Mouse (Mus musculus): Measurements from ENCODE around the gene Nek2. TPM values are rescaled to one million over a fixed set of nuclear protein-coding genes. Genes with fewer than 3 reads are reported as not detected.

Gene Nek2
- total RNA-seq, 2 experiments from 2014 or later = 1.6 TPM

GRCm38 (mm10) chr1:191812949-191813691, 8.1 kb upstream of the Nek2 start:
- no peak for DNase-seq
- intact Hi-C loops (cut with DNase I; ENCODE audit: low total_unique reads) = no loop called here

DNA sequence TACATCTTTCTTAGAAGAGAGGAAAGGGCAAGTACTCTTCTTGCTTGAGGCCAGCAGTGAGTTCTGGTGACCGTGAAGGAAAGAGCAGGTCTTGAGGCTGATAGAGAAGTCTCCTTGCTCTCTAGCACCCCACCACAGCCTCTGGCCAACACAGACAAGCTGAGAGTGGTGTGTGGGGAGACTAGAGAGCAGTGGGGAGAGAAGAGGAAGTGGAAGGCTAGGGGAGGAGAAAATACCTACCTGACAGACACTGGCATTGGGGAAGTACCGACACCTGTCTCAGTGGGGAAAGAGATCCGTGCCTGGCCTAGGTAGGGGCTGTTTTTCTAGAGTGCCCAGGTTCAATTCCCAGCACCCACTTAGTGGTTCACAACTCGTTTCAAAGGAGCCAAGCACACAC, 7.0 kb upstream of the Nek2 start:
- DNase-seq = no peak
- intact Hi-C loops (cut with DNase I; ENCODE audit: low total_unique reads) = no loop called here

DNA sequence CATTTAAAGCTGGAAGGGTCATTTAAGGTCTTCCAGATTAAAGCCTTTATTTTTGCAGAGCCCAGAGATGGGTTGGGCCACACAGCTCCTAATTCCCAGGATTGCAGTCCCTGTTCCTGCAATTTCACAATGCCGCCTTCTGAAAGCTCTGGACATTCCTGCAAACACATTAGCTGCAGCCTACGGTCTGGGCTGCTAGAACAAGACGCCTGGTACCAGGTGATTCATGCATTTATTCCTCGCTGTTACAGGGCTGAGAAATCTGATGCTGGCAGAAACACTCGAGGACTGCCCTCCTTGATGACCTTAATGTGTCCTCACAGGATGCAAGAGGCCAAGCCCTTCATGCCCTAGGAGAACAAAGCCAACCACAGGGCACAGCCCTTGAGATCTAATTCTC, 6.3 kb upstream of the Nek2 start:
- DNase-seq = no peak
- intact Hi-C loops (cut with DNase I; ENCODE audit: low total_unique reads) = no loop called here

GRCm38 (mm10) chr1:191816596-191816995, 4.6 kb upstream of the Nek2 start:
- intact Hi-C loops (cut with DNase I; ENCODE audit: low total_unique reads) = loop anchor here (2.0 kb wide), 1 partner anchor 234 kb away; no protein-coding TSS in a partner anchor
- no peak for DNase-seq

- intact Hi-C loops (cut with DNase I; ENCODE audit: low total_unique reads) = loop anchor here (2.0 kb wide), 1 partner anchor 235 kb away; no protein-coding TSS in a partner anchor
- peak; percentile 87 for DNase-seq
Observed at GRCm38 (mm10) chr1:191817418-191818144, 3.7 kb upstream of the Nek2 start.

- DNase-seq = no peak
- intact Hi-C loops (cut with DNase I; ENCODE audit: low total_unique reads) = no loop called here
Observed at GRCm38 (mm10) chr1:191818145-191818631, 3.1 kb upstream of the Nek2 start.

DNA sequence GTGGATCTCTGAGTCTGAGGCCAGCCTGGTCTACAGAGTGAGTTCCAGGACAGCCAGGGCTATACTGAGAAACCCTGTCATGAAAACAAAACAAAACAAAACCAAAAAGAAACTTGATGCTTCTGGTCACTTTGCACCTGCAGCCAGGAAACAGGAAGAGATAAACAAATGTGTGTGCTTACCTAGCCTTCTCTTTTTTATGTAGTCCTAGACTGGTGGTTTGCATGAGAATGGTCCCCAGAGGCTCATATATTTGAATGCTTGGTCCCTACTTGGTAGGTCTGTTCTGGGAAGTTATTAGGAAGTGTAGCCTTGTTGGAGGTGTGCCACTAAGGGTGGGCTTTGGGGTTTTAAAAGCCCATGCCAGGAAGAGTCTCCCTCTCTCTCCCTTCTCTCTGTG, 2.2 kb upstream of the Nek2 start:
- DNase-seq = no peak
- intact Hi-C loops (cut with DNase I; ENCODE audit: low total_unique reads) = no loop called here

DNA sequence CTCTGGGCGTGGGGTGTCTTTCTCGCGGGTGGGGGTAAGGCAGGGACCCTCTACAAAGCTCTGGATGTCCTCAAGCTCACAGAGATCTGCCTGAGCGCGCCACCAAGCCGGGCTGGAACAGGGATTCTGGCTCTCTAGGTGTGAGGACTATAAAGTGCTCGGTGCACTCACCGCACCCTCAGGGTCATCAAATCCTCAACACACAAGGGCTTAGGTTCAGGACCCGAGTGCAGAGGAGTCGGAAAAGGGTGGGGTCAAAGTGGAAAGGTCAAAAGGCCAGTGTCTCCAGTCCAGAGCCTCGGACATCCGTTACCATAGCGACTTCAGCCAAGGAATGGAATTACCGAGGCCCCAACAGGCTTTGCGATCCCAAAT, 306 bp upstream of the Nek2 start:
- intact Hi-C loops (cut with DNase I; ENCODE audit: low total_unique reads) = no loop called here
- no peak for DNase-seq

DNA sequence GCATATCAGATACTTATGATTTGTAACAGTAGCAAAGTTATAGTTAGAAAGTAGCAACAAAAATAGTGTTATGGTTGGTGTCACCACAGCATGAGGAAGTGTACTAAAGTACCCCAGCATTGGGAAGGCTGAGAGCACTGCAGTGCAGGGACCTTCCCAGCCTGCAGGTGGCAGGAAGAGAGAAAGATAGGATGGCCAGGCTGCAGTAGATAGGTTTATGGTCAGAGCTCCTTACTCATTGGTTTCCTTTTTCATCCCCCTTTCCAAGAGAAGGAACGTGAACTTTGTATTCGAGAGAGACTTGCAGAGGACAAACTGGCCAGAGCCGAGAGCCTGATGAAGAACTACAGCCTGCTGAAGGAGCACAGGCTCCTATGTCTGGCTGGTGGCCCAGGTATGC, 7.9 kb downstream of the Nek2 start:
- intact Hi-C loops (cut with DNase I; ENCODE audit: low total_unique reads) = no loop called here
- DNase-seq = no peak

DNA sequence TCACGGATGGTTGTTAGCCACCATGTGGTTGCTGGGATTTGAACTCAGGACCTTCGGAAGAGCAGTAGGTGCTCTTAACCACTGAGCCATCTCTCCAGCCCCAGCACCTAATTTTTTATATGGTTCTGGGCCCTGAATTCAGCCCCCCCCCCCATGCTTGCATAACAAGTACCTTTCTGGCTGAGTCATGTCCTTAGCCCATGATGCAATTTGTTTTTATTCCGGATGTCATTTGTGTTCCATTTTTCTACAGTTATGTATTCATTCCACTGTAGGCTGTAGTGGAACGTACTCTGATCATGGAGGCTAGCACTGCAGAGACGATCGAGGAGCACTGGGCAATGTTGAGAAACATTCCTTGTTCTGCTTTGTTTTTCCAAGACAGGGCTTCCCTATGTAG, 12.2 kb downstream of the Nek2 start:
- intact Hi-C loops (cut with DNase I; ENCODE audit: low total_unique reads) = no loop called here
- no peak for DNase-seq

GRCm38 (mm10) chr1:191834825-191835224, 13.6 kb downstream of the Nek2 start:
- peak; percentile 74 for DNase-seq
- intact Hi-C loops (cut with DNase I; ENCODE audit: low total_unique reads) = loop anchor here (5.0 kb wide), 2 partner anchors 72 to 257 kb away; partner anchors contain the start of genes Slc30a1 and Traf5

GRCm38 (mm10) chr1:191836318-191836985, 15.2 kb downstream of the Nek2 start:
- intact Hi-C loops (cut with DNase I; ENCODE audit: low total_unique reads) = loop anchor here (2.0 to 5.0 kb wide), 3 partner anchors 71 to 256 kb away; partner anchors contain the start of genes Slc30a1 and Traf5
- DNase-seq = no peak

DNA sequence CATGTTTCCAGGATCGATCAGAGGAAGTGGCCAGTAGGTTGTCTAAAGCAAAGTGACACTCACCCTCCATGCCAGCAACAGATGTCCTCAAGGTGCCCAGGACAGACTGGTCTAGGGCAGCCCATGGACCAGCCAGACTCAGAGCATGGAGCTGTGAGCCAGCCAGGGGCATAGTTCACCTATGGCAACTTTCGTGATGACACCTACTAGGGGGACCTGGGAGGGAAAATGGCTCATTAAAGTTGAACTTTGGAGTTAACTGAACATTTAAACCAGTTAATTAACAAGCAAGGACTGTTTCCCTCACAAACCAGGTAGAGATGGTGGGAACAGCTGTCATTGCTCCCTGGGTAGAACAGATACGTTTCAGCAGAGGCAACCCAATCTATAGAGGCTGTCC, 16.4 kb downstream of the Nek2 start:
- DNase-seq = no peak

DNA sequence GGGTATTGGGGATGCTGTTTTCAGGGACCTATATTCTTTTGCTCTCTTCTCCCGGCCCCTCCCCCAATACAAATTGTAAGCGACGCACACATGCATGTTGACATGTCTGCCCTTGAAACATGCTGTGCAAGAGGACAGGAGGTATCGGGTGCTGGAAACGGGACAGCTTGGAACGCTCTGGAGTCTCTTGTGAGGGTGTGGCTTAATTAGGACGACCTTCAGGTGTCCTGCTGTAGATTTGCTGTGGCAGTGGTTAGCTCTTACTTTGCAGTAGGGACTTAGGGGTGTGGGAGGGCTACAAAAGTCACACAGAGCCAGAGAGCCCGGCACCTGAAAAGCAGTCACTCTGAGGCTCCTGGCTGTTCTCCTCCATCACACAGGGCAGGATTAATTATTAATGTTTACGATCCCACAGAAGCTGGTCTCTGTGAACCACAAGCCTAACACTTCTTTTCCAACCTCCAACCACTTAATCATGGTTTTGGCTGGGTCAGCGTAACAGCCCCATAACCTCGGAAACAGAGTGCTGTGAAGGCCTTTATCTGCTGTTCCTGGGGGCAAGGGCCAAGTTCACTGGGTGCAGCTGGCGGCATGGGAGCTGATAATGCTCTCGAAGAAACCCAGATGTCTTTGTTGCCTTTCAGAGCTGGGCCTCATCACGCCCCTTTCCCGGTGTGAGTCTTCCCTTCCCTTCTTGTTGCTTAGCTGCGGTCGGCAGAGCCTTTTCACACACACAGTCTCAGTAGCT, 17.9 kb downstream of the Nek2 start:
- DNase-seq = no peak
- intact Hi-C loops (cut with DNase I; ENCODE audit: low total_unique reads) = loop anchor here (5.0 kb wide), 2 partner anchors 68 to 253 kb away; partner anchors contain the start of genes Slc30a1 and Traf5

More for the DNA sequence above, 16.4 kb downstream of the Nek2 start:
- intact Hi-C loops (cut with DNase I; ENCODE audit: low total_unique reads) = loop anchor here (2.0 to 5.0 kb wide), 3 partner anchors 70 to 255 kb away; partner anchors contain the start of genes Slc30a1 and Traf5

DNA sequence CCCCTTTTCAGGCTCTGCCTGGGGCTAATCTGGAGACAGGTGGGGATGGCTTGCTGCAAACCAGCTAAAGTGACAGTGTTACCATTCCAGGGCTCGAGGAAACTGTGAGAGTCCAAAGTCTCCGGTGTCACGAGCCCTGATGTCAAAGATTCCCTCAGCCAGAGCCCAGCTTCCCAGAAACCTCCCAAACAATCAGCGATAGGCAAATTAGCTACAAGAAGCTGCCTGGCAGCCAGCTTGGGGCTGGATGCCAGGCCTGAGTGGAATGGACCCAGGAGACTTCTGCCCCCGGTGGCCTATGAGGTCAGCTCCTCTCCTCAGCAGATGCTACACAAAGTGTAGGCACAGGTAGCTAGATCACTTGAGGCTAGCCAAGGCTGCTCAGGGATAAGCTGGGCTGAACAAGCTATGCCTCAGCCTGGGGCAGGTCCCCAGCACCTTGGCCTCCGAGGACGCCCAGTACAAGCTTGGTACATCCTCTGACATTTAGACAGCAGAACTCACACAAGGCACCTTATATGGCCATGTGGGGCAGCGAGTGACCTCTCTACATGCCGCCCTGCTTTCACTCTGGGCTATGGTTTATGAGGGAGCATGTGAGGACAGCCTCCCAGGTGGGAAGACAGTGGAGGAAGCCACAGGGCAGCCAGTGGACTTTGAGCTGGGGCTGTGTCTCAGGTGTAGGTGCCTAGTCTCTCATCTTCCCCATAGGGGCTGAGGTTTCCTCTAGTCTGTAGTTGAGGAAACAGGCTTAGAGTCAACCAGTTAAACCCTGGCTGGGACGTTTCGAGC, 19.7 kb downstream of the Nek2 start:
- intact Hi-C loops (cut with DNase I; ENCODE audit: low total_unique reads) = no loop called here
- no peak for DNase-seq

DNA sequence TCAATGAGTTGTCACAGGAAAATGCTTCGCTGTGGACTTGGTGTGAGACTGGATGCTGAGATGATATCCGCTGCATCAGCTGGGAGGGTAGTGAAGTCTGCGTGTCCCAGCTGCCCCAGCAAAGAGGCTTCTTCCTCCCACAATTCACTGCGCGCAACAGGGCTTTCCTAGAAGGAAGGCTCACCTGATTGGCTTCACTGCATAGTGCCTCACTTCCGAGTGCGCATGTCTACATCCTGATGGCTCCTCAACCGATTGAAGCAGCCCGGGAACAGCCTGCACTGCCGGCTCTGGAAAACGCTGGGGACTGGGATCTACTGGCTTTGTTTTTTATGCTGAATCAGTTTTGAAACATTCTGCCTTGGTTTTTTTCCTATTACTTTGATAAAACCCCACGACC, 21.0 kb downstream of the Nek2 start:
- intact Hi-C loops (cut with DNase I; ENCODE audit: low total_unique reads) = no loop called here

GRCm38 (mm10) chr1:191846667-191847066, 25.4 kb downstream of the Nek2 start:
- intact Hi-C loops (cut with DNase I; ENCODE audit: low total_unique reads) = no loop called here
- DNase-seq = no peak

More for the DNA sequence above, 21.0 kb downstream of the Nek2 start:
- no peak for DNase-seq

GRCm38 (mm10) chr1:191849501-191849900, 28.3 kb downstream of the Nek2 start:
- DNase-seq = no peak
- intact Hi-C loops (cut with DNase I; ENCODE audit: low total_unique reads) = no loop called here

All from gastrocnemius, postnatal 14 days (tissue).